Mouse (Mus musculus): Measurements from ENCODE around the gene Slc15a2.

The Slc15a2 gene

GRCm38 (mm10) chr16:36770191-36770771, 14.5 kb downstream of the Slc15a2 start:
- no peak for DNase-seq (ENCODE audit: low read depth, low spot score)

DNA sequence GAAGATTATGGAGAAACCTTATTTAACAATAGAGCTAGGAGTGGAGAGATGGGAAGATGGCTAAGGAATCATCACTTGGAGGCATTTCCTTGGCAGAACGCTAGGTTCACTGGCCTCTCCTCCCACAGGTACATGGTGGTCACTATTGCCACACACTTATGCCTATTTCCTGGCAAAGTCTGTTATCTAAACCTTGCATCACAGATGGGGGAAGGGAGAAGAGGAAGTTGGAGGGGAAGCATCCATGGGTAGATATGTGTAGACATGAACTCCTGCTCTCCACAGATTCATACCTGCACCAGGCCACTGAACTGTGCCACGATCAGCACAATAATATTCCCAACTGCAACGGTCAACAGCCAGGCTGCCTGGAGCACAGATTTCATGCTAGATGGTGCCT, 32.8 kb downstream of the Slc15a2 start:
- DNase-seq (ENCODE audit: low read depth, low spot score), result no peak

DNA sequence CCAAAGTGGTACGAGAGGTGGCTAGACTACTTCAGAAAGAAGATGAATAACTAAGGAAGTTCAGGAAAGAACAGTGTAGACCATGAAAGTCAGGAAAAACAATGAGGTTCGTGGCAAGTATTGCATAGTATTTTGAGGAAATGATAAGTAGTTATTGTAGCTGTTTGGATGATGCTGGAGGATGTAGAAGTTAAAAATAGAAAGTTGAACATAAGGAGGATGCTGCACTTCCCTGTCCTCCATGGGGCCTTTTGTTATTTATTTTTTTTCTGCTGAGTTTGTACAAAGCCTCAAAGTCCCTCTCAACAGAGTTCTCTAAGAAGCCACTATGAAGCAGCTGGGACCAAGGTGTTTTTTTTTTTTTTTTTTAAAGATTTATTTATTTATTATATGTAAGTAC, 37.0 kb downstream of the Slc15a2 start:
- DNase-seq (ENCODE audit: low read depth, low spot score), result no peak

- no peak for DNase-seq (ENCODE audit: low read depth, low spot score)
Observed at GRCm38 (mm10) chr16:36747068-36747467, 37.7 kb downstream of the Slc15a2 start.

DNA sequence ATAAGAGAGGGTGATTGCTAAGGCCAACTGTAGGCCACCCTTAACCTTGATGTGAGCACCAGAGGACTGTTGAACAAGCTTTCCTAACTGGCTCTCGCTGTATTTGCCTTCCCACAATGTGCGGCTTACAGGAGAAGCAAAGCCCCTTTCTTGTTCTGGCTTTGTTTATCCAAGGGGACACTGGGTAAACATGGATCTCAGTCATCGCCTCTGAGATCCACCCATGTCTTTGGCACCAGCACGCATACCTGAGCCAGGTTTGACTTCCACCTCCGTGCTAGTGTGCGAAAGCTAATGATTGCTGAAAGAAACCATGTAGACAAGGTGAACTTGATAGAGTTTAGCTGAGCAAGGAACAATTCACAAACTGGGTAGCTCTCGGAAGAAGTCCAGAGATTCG, 41.2 kb downstream of the Slc15a2 start:
- DNase-seq (ENCODE audit: low read depth, low spot score), result no peak

DNA sequence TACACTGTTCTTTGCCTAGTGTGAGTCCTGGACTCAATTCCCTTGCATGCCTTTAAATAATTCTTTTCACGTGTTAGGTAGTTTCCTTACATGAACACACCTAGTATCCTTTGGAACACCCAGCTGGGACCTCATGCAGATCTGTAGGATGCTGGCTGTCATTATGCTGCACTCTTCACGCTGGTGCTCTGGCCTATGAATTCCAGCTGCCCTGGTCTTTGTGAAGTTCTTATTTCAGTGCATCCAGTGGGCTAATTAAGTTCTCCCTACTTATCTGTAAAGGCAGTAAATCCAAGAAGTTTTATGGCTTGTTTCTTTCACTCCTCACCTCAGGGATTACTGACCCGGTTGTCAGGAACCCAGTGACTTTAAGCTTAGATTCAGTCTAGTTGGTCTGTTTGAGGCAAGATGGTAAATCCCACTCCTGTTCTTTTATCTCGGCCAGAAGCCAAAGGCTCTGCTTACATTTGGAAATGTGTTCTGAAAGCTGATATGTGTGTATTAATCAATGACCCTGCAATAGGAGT, 45.3 kb downstream of the Slc15a2 start:
- DNase-seq (ENCODE audit: low read depth, low spot score), result no peak

GRCm38 (mm10) chr16:36735421-36735820, 49.3 kb downstream of the Slc15a2 start:
- no peak for DNase-seq (ENCODE audit: low read depth, low spot score)

DNA sequence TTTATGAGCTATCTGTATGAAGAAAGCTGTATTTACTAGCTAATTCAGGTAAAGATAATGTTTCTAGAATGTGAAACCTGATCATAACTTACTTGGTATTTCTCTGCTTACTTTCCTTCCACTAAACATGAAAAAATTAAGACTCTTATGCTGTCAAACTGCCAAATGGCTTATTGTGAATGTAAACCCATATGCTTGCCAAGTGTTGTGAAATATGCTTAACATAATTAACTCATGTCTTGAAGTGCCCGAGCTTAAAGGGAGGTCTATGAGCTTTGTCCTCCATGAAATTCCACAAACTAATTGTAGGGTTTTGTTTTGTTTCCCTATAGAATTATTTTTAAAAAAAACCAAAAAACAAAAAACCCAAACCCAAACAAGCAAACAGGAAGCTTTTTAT, 50.9 kb downstream of the Slc15a2 start:
- DNase-seq (ENCODE audit: low read depth, low spot score), result no peak

GRCm38 (mm10) chr16:36732572-36732971, 52.2 kb downstream of the Slc15a2 start:
- no peak for DNase-seq (ENCODE audit: low read depth, low spot score)

DNA sequence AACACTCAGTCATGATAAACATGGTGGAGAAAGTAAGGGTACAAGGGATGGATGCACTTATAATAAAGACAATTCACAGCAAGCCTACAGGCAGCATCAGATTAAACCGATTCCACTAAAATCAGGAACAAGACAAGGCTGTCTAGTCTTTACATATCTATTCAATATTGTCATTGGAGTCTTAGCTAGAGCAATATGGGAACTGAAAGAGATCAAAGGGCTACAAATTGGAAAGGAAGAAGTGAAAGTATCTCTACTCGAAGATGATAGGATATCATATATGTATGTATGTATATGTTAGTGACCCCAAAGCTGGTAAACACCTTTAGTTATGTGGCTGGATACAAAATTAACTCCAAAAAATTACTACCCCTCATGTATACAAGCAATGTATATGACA, 55.8 kb downstream of the Slc15a2 start:
- no peak for DNase-seq (ENCODE audit: low read depth, low spot score)

DNA sequence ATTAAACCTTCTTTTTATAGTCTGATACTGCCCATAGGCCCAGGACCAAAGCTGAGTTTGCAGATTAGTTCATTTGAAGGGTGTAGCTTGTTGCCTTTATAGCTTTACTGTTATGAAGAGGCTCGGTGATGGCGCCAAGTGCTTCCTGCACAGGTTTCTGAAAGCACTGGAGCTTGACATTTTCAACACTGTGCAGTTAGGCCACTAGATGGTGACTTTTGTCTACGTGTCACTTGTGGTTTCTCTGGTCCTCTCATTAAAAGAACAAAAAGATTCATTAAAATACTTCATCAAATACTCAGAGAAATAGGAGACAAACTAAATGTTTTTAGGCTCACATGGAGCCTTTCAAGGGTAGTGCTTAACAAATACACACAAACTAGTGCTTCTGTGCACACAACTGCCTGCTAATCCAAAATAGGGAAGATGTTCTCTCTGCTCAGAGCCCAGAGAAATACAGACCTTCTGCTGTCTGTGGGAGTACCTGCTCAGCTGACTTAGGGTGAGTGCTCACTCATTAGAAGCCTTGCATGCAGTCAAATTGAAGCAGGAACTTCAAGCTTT, 60.8 kb downstream of the Slc15a2 start:
- no peak for DNase-seq (ENCODE audit: low read depth, low spot score)

- no peak for DNase-seq (ENCODE audit: low read depth, low spot score)
Observed at GRCm38 (mm10) chr16:36722739-36723138, 62.0 kb downstream of the Slc15a2 start.

DNA sequence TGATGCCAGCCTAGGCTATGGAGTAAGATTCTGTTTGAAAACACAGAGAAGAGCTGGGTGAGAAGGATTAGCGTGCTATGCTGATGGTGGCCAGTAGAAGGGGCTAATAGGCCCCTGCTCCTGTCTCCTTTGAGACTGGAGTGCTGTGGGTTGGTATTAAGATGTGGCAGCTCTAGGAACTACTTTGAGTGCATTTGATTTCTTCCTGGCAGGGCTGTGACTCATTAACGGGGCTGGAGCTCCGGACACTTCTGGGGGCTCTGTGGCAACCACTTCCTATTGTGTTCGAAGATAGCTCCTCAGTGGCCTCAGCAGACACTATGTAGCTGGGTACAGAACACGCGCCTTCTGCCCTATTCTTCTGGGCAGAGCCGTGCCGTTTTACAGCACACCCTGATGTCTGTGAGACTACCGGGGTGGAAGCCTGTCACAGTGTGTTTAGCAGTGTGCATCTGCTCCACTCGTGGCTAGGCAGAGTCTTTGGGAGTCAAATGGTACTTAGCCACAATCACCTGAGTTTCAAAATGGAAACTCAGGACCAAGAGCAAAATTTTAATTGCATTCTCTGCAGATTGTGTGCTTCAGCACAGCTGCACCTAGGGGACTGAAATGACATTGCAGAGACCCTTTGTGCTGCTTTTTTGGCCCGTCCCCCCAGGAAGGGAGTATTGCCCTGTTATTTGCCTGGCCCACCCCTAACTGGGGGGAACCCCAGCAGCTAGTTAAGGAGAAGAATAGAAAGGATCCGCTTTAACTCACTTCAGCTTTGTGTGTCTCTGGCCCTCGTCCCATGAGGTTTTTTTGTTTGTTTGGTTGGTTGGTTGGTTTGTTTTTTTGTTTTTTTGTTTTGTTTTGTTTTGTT, 64.3 kb downstream of the Slc15a2 start:
- no peak for DNase-seq (ENCODE audit: low read depth, low spot score)

- DNase-seq (ENCODE audit: low read depth, low spot score), result no peak
Observed at GRCm38 (mm10) chr16:36718637-36719036, 66.1 kb downstream of the Slc15a2 start.

DNA sequence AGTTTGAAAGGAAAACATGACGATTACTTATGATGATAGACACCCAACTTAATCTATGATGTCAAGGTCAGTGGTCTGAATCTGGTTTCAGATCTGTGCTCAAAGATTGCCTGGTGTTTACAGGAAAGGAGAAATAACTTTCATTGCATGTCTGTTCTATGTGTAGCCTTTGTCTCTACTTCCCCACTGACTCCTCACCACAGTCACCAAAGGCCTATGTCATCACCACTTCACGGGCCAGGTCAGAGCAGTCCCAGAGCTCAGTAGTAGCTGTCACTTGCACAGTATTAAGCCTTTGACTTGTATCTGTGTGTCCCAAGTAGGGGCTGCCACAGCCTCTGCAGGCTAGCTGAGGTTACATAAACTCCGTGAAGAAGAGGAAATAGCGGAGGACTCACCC, 67.3 kb downstream of the Slc15a2 start:
- no peak for DNase-seq (ENCODE audit: low read depth, low spot score)

- DNase-seq (ENCODE audit: low read depth, low spot score), result no peak
Observed at GRCm38 (mm10) chr16:36711760-36712159, 73.0 kb downstream of the Slc15a2 start.

- no peak for DNase-seq (ENCODE audit: low read depth, low spot score)
Observed at GRCm38 (mm10) chr16:36710794-36711193, 74.0 kb downstream of the Slc15a2 start.

DNA sequence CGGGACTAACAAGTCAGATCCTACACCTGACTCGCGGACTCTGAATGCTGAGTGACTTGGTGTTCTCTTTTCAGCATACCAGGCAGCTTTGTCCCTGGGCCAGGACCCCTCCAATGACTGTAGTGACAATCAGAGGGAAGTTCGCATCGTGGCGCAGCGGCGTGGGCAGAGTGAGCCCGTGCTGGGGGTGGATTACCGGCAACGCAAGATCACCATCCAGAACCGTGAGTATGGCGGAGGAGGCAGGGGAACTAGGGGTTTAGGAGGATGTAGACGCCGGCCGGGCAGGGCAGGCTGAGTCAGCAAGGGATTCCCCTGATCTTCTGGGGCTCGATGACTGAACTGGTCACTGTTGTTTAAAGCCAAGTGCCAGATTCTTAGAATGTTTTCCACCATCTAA, 75.4 kb downstream of the Slc15a2 start:
- DNase-seq (ENCODE audit: low read depth, low spot score), result no peak

DNA sequence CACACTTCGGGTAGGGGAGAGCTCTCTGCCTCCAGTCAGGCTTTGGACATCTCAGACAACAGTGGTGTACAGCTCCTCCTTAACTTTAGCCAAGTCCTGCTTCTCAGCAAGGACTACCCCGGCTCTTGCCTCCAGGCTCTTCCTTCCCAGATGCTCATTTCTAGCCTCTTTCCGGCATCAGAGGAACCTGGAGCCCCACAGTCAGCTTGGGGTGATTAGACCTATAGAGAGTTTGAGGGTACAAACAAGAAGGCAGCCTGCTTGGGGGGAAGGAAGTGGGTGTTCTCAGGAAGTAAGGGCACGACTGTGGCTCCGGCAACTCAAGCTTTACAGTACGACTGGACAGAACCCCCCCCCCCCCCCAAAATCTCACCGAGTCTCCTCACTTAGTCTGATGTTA, 76.0 kb downstream of the Slc15a2 start:
- DNase-seq (ENCODE audit: low read depth, low spot score), result no peak

DNA sequence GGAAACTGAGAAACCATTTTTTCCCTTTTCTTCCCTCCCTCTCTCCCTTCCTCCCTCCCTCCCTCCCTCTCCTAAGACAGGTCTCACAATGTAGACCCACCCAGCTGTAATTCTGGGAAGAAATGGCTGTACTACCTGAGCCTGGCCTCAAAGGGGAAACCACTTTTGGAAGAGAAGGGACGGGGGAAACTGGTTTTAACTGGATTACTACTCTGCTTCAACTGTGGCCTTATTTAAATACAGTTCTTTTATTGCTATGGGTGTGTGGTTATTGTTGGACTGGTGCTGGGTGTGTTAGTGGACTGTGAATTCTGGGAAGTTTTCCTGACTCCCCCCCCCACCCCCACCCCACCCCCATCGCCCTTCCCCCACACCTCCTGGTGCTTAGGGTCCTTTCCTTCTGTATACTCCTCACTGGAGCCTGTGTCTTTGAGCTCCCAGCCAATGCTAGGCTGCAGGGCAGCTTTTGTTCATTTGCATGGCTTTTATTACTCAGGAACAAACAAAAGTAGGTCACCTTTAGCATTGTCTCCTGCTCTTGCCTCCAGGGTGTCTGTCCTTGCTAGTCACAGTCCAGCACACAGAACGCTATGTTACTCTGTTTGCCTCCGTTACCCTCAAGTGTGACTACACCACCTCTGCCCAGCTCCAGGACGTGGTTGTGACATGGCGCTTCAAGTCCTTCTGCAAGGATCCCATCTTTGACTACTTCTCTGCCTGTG, 76.9 kb downstream of the Slc15a2 start:
- no peak for DNase-seq (ENCODE audit: low read depth, low spot score)

DNA sequence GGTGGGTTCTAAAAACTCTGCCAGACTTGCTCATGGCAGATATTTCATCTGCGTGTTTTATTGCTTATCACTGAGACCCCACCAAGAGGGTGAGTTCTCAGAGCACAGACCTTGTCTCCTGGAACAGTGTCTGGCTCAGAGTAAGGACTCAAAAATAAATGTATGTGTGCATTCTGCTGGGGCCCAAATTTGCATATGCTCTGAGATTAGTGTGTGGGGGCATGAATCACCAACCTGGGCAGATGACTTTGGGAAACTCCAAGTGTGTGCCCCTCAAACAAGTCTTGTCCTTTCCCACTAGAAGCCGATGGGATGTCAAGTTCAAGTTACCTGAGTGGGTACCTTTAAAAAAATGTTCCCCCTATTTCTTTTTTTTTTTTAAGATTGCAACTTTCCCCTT, 84.3 kb downstream of the Slc15a2 start:
- DNase-seq (ENCODE audit: low read depth, low spot score), result no peak

All from mesoderm, embryonic 11.5 days (tissue).